Mouse (Mus musculus): ENCODE measurements around the gene Hipk3. TPM values are rescaled to one million over a fixed set of nuclear protein-coding genes. Genes with fewer than 3 reads are reported as not detected.

Hipk3 gene
- polyA plus RNA-seq, 1 experiment = 0.31 TPM

- no peaks in the 10 kb centered on the region for H3K4me1 ChIP-seq (ENCODE audit: control insufficient read depth)
- H3K9me3 ChIP-seq (ENCODE audit: control insufficient read depth, low read length) = no peaks in the 10 kb centered on the region
- no peak overlapping the region for H3K4me3 ChIP-seq (replicated peaks)
- H3K36me3 ChIP-seq (ENCODE audit: control insufficient read depth) = peaks cover 87% of the 10 kb centered on the region
- no peaks in the 10 kb centered on the region for H3K27me3 ChIP-seq (ENCODE audit: control insufficient read depth)
- TF ChIP-seq GATA1 (IDR thresholded peaks at IDR 0.05; ENCODE audit: low read length) = no peak
- TF ChIP-seq TAL1 (IDR thresholded peaks at IDR 0.05; ENCODE audit: low read length) = no peak
These were observed 58.0 kb downstream of the Hipk3 start for GRCm38 (mm10) chr2:104436226-104436625.

- Histone ChIP-seq H3K36me3 (ENCODE audit: control insufficient read depth) (peaks cover 83% of the 10 kb centered on the region), H3K4me1 (ENCODE audit: control insufficient read depth) (no peaks in the 10 kb centered on the region)
- TF ChIP-seq GATA1 (IDR thresholded peaks at IDR 0.05; ENCODE audit: low read length) (no peak), TAL1 (IDR thresholded peaks at IDR 0.05; ENCODE audit: low read length) (no peak)
These were observed 63.2 kb downstream of the Hipk3 start for GRCm38 (mm10) chr2:104431067-104431466.

GRCm38 (mm10) chr2:104430566-104430965, 63.7 kb downstream of the Hipk3 start:
- Histone ChIP-seq H3K36me3 (ENCODE audit: control insufficient read depth) (peaks cover 78% of the 10 kb centered on the region), H3K27me3 (ENCODE audit: control insufficient read depth) (no peaks in the 10 kb centered on the region)
- no peak for TF ChIP-seq GATA1 (IDR thresholded peaks at IDR 0.05; ENCODE audit: low read length)
- TF ChIP-seq TAL1 (IDR thresholded peaks at IDR 0.05; ENCODE audit: low read length) = no peak

More at GRCm38 (mm10) chr2:104431067-104431466, 63.2 kb downstream of the Hipk3 start:
- no peaks in the 10 kb centered on the region for H3K9me3 ChIP-seq (ENCODE audit: control insufficient read depth, low read length)
- H3K4me3 ChIP-seq (replicated peaks) = no peak overlapping the region
- no peaks in the 10 kb centered on the region for H3K27me3 ChIP-seq (ENCODE audit: control insufficient read depth)

GRCm38 (mm10) chr2:104426112-104426511, 68.1 kb downstream of the Hipk3 start:
- H3K27me3 ChIP-seq (ENCODE audit: control insufficient read depth) = no peaks in the 10 kb centered on the region
- TF ChIP-seq GATA1 (IDR thresholded peaks at IDR 0.05; ENCODE audit: low read length) (no peak), TAL1 (IDR thresholded peaks at IDR 0.05; ENCODE audit: low read length) (no peak)
- peaks cover 41% of the 10 kb centered on the region for H3K36me3 ChIP-seq (ENCODE audit: control insufficient read depth)
- no peaks in the 10 kb centered on the region for H3K4me1 ChIP-seq (ENCODE audit: control insufficient read depth)
- H3K4me3 ChIP-seq (replicated peaks) = no peak overlapping the region
- H3K9me3 ChIP-seq (ENCODE audit: control insufficient read depth, low read length) = no peaks in the 10 kb centered on the region

More at GRCm38 (mm10) chr2:104430566-104430965, 63.7 kb downstream of the Hipk3 start:
- Histone ChIP-seq H3K9me3 (ENCODE audit: control insufficient read depth, low read length) (no peaks in the 10 kb centered on the region), H3K4me1 (ENCODE audit: control insufficient read depth) (no peaks in the 10 kb centered on the region), H3K4me3 (replicated peaks) (no peak overlapping the region)

- no peak overlapping the region for H3K4me3 ChIP-seq (replicated peaks)
- H3K36me3 ChIP-seq (ENCODE audit: control insufficient read depth) = peaks cover 8% of the 10 kb centered on the region
- no peaks in the 10 kb centered on the region for H3K4me1 ChIP-seq (ENCODE audit: control insufficient read depth)
- no peak for TF ChIP-seq GATA1 (IDR thresholded peaks at IDR 0.05; ENCODE audit: low read length)
- no peak for TF ChIP-seq TAL1 (IDR thresholded peaks at IDR 0.05; ENCODE audit: low read length)
- H3K27me3 ChIP-seq (ENCODE audit: control insufficient read depth) = no peaks in the 10 kb centered on the region
- no peaks in the 10 kb centered on the region for H3K9me3 ChIP-seq (ENCODE audit: control insufficient read depth, low read length)
These were observed 72.0 kb downstream of the Hipk3 start for GRCm38 (mm10) chr2:104422230-104422629.

- Histone ChIP-seq H3K4me1 (ENCODE audit: control insufficient read depth) (no peaks in the 10 kb centered on the region), H3K4me3 (replicated peaks) (no peak overlapping the region), H3K9me3 (ENCODE audit: control insufficient read depth, low read length) (no peaks in the 10 kb centered on the region), H3K27me3 (ENCODE audit: control insufficient read depth) (no peaks in the 10 kb centered on the region), H3K36me3 (ENCODE audit: control insufficient read depth) (peaks cover 4% of the 10 kb centered on the region)
- TF ChIP-seq GATA1 (IDR thresholded peaks at IDR 0.05; ENCODE audit: low read length) (no peak), TAL1 (IDR thresholded peaks at IDR 0.05; ENCODE audit: low read length) (no peak)
These were observed 73.4 kb downstream of the Hipk3 start for GRCm38 (mm10) chr2:104420805-104421204.

GRCm38 (mm10) chr2:104419999-104420398, 74.2 kb downstream of the Hipk3 start:
- no peaks in the 10 kb centered on the region for H3K27me3 ChIP-seq (ENCODE audit: control insufficient read depth)
- no peak overlapping the region for H3K4me3 ChIP-seq (replicated peaks)
- H3K9me3 ChIP-seq (ENCODE audit: control insufficient read depth, low read length) = no peaks in the 10 kb centered on the region
- peaks cover 2% of the 10 kb centered on the region for H3K36me3 ChIP-seq (ENCODE audit: control insufficient read depth)
- no peaks in the 10 kb centered on the region for H3K4me1 ChIP-seq (ENCODE audit: control insufficient read depth)
- no peak for TF ChIP-seq GATA1 (IDR thresholded peaks at IDR 0.05; ENCODE audit: low read length)
- TF ChIP-seq TAL1 (IDR thresholded peaks at IDR 0.05; ENCODE audit: low read length) = no peak

GRCm38 (mm10) chr2:104419411-104419810, 74.8 kb downstream of the Hipk3 start:
- Histone ChIP-seq H3K4me3 (replicated peaks) (no peak overlapping the region), H3K9me3 (ENCODE audit: control insufficient read depth, low read length) (no peaks in the 10 kb centered on the region), H3K27me3 (ENCODE audit: control insufficient read depth) (no peaks in the 10 kb centered on the region), H3K36me3 (ENCODE audit: control insufficient read depth) (no peaks in the 10 kb centered on the region), H3K4me1 (ENCODE audit: control insufficient read depth) (no peaks in the 10 kb centered on the region)
- TF ChIP-seq TAL1 (IDR thresholded peaks at IDR 0.05; ENCODE audit: low read length) = no peak
- no peak for TF ChIP-seq GATA1 (IDR thresholded peaks at IDR 0.05; ENCODE audit: low read length)

- H3K27me3 ChIP-seq (ENCODE audit: control insufficient read depth) = peaks cover 54% of the 10 kb centered on the region
- H3K4me1 ChIP-seq (ENCODE audit: control insufficient read depth) = no peaks in the 10 kb centered on the region
- TF ChIP-seq TAL1 (IDR thresholded peaks at IDR 0.05; ENCODE audit: low read length) (no peak), GATA1 (IDR thresholded peaks at IDR 0.05; ENCODE audit: low read length) (no peak)
- H3K4me3 ChIP-seq (replicated peaks) = no peak overlapping the region
- H3K9me3 ChIP-seq (ENCODE audit: control insufficient read depth, low read length) = no peaks in the 10 kb centered on the region; the same call in 1 of the 2 replicates
- no peaks in the 10 kb centered on the region for H3K36me3 ChIP-seq (ENCODE audit: control insufficient read depth)
These were observed 81.2 kb downstream of the Hipk3 start for GRCm38 (mm10) chr2:104413011-104413410.

GRCm38 (mm10) chr2:104412496-104412895, 81.8 kb downstream of the Hipk3 start:
- no peaks in the 10 kb centered on the region for H3K4me1 ChIP-seq (ENCODE audit: control insufficient read depth)
- TF ChIP-seq GATA1 (IDR thresholded peaks at IDR 0.05; ENCODE audit: low read length) (no peak), TAL1 (IDR thresholded peaks at IDR 0.05; ENCODE audit: low read length) (no peak)
- no peak overlapping the region for H3K4me3 ChIP-seq (replicated peaks)
- no peaks in the 10 kb centered on the region; the same call in 1 of the 2 replicates for H3K9me3 ChIP-seq (ENCODE audit: control insufficient read depth, low read length)
- H3K36me3 ChIP-seq (ENCODE audit: control insufficient read depth) = no peaks in the 10 kb centered on the region
- H3K27me3 ChIP-seq (ENCODE audit: control insufficient read depth) = peaks cover 59% of the 10 kb centered on the region

Data from erythroblast, embryonic 14.5 days (primary cell).